In the genomic region with DNA sequence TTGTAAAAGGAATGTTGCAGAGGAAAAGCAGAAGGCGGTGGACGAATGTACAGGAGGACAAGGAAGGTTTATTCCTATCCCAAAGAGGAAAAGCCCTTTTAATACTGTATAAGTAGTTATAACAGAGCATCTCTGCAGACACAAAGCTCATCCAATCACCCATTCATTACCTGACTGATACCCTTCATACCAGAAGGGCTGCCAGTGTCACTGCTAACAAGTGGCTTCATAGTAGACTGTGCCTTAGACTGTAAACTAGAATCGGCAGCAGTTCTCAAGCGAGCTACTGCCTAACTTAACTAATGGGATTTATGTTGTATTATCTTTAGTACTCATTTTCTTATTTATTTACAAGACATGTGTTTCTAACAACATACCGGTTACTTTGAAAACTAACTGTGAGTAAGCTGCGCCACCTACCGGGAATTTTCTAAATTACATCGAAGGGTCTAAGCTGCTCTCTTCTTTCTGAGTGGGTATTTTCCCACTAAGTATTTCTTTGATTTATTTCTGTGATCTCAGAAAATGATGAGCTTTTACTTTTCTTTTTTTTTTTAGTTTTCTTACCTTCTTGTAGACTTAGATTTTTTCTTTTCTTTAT, we compare ENCODE assay signal across 8 mouse cellular contexts.
DNase-seq lines count a peak whose midpoint lies in the region; ATAC-seq and TF ChIP-seq lines count a peak whose summit lies in the region.
"Had no signal": no experiment of that assay in that cellular context is flagged by ENCODE, and none has a peak within 500 bp of the region (broad histone marks: within the 10 kb centered on the region; RNA-seq: fewer than 3 reads in every experiment).

No protein-coding gene starts in this region.

- POLR2A ChIA-PET in Patski (lab: Charles Lee) = no interaction called here

- in situ Hi-C loops in Patski (cut with MboI; ENCODE audit: low pct_unique_long_range_greater_than_20kb) = loop anchor here (25.0 kb wide), 1 partner anchor 1397 kb away; no protein-coding TSS in a partner anchor

- peak; percentile 52 for DNase-seq in layer of hippocampus, adult 11-12 months (ENCODE audit: low spot score)
- no peak for DNase-seq in layer of hippocampus, adult 9-11 months
- DNase-seq in Patski (ENCODE audit: low read depth, low spot score) = no peak
- DNase-seq in hindbrain, embryonic 11.5 days (ENCODE audit: low spot score) = peak; percentile 85
- DNase-seq in left cerebral cortex, postnatal 4 days = peak; percentile 56
- DNase-seq in retina, postnatal 1 day = peak; percentile 74

- intact Hi-C loops in left cerebral cortex, postnatal 4 days (cut with DNase I) = loop anchor here (5.0 kb wide), 2 partner anchors 322 to 1137 kb away; no protein-coding TSS in a partner anchor

- no peak overlapping the region for H3K4me3 ChIP-seq in hindbrain, embryonic 11.5 days (ENCODE audit: low read depth, low read length)
- H3K4me3 ChIP-seq: embryonic facial prominence, embryonic 13.5 days had no signal

- WGBS in hindbrain, embryonic 11.5 days = 40% methylated on average over 8 of the region's 8 CpGs

- no peak for ATAC-seq in Patski
- ATAC-seq in common myeloid progenitor, adult 5-6 weeks (replicated peaks; ENCODE audit: low read depth, poor library complexity, severe bottlenecking) = peak; percentile 83
- ATAC-seq in hindbrain, embryonic 11.5 days (ENCODE audit: low FRiP score) = peak; percentile 66

- no peaks in the 10 kb centered on the region for H3K36me3 ChIP-seq in hindbrain, embryonic 11.5 days (ENCODE audit: control insufficient read depth, insufficient read depth, low read length)
- H3K36me3 ChIP-seq: embryonic facial prominence, embryonic 13.5 days had no signal

- no peak overlapping the region for H3K27ac ChIP-seq in hindbrain, embryonic 11.5 days (ENCODE audit: low read depth, low read length)
- H3K27ac ChIP-seq: embryonic facial prominence, embryonic 13.5 days had no signal

- H3K27me3 ChIP-seq in Patski = peaks cover 29% of the 10 kb centered on the region
- no peaks in the 10 kb centered on the region for H3K27me3 ChIP-seq in hindbrain, embryonic 11.5 days (ENCODE audit: control insufficient read depth, insufficient read depth, low read length)
- H3K27me3 ChIP-seq: embryonic facial prominence, embryonic 13.5 days had no signal

- no peaks in the 10 kb centered on the region for H3K9me3 ChIP-seq in hindbrain, embryonic 11.5 days (ENCODE audit: control insufficient read depth, low read length)
- H3K9me3 ChIP-seq: embryonic facial prominence, embryonic 13.5 days had no signal

- H3K4me2 ChIP-seq in hindbrain, embryonic 11.5 days (replicated peaks; ENCODE audit: low read depth, low read length) = no peak overlapping the region
- H3K4me2 ChIP-seq: embryonic facial prominence, embryonic 13.5 days had no signal

- no peaks in the 10 kb centered on the region for H3K4me1 ChIP-seq in hindbrain, embryonic 11.5 days (replicated peaks; ENCODE audit: control insufficient read depth, insufficient read depth, low read length)
- H3K4me1 ChIP-seq: embryonic facial prominence, embryonic 13.5 days had no signal

- H3K9ac ChIP-seq in hindbrain, embryonic 11.5 days (ENCODE audit: low read depth, low read length) = no peak overlapping the region
- H3K9ac ChIP-seq: embryonic facial prominence, embryonic 13.5 days had no signal

- CTCF ChIA-PET in Patski (lab: Charles Lee) = interaction anchor here (0.9 to 1.3 kb wide), 6 partner anchors 17 to 326 kb away, joined by 3 to 4 read pairs (median 3); no protein-coding TSS in a partner anchor

- peak; percentile 50 for TF ChIP-seq CTCF in Patski (IDR thresholded peaks at IDR 0.05)

Comparison
In these comparisons a context has a peak if more than half of its experiments do, and no peak if none do; other contexts are left out.
1. DNase-seq: peak in layer of hippocampus, adult 11-12 months (single experiment), hindbrain, embryonic 11.5 days (single experiment), left cerebral cortex, postnatal 4 days (single experiment) and retina, postnatal 1 day (single experiment); none in layer of hippocampus, adult 9-11 months (single experiment) and Patski (single experiment).